Mouse (Mus musculus) skeletal muscle tissue, adult 2 months (tissue): ENCODE results near the gene Rbm11.

Source experiments
- DNase-seq: peaks from one replicate; pipeline ENCODE4 v3.0.0-alpha.2; 2012; ENCODE audit warnings: low read depth, low spot score

Gene Rbm11

DNA sequence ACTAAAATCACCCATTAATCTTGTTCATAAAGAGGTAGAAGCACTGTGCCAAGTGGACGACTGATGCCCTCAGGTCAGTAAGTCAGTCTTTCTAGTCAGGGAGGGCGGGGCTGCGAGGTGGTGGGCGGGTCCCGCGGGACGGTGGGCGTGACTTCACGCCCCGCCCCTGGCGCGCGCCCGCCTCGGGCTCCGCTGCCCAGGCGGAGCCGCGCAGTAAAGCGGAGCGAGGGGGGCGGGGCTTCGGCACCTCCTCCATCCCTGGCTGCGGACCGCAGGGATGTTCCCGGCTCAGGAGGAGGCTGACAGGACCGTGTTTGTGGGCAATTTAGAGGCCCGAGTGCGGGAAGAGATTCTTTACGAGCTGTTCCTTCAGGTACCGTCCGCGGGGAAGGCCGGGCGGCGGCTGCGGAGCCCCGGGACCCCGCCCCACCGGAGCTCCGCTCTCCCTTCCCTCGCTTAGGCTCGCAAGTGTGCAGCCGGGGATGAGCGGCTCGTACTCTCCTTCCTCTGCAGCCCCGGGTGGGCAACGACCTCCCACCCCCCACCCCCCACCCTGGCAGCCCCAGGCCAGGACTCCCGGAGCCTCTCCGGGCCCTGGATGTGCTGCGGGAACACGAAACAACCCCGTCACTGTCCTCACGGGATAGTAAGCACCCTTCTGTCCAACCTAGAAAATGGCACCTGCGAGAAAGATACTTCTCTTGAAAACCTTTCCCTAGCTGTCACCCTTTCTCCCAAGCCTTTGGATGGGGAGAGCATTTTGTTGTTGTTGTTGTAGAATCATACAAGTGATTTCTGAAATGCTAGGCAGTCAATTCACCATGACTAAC is at the start of gene Rbm11:
Gene Rbm11 (plus strand): TSS at position 174 of the 830 bp plus-strand sequence.
- peak; percentile 10 for DNase-seq

DNA sequence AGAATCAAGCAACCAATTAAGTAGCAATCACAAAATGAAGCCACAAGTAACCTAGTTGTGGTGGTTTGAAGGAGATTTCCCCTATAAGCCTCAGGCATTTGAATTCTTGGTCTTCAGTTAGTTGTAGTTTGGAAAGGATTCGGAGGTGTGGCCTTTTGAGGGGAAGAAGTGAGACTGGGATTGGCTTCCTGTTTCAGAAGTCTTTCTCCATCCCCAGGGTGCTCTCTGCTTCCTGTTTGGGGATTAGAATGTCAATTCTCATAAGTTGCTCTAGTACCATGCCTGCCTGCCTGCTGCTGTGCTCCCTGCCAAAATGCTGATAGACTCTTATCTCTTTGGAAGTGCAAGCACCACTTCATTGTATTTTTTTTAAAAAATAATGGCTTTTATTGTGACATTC is 47.3 kb upstream of the Rbm11 start:
- no peak for DNase-seq

DNA sequence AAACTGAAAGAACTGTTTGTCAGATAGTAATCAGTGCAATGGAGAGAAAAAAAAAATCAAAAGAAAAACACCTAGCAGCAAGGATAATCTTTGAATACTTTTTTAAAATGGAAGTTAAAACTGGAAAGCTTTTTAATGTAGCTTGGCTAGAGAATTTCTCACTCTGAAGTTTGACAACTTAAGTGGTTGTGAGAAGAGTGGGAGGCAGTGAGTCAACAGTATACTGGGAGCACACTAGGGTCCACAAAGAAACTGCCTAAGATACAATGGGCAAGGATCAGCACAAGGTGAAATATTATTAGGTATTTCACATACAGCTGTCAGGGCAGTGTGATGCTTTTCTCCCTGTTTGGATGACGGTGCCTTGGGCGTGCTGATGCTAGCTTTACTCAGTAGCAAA is 29.7 kb upstream of the Rbm11 start:
- no peak for DNase-seq

DNA sequence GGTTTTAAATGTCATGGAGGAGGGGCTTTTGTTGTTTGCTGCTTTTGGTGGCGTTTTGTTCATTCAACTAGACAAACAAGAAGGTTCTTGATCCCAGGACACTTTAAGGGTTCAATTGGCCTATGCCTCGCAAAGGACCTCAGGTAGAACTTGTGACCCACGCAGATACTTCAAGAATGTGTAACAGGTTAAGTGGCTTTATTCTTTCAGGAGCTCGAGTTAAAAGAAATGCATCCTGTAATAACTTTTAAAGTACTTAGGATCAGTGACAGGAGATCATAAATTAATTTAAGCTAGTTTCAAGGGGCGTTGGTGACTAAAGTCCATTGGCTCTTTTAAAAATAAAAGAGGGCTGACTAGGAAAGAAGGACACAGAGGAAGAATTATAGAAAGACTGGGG is 10.4 kb upstream of the Rbm11 start:
- no peak for DNase-seq

DNA sequence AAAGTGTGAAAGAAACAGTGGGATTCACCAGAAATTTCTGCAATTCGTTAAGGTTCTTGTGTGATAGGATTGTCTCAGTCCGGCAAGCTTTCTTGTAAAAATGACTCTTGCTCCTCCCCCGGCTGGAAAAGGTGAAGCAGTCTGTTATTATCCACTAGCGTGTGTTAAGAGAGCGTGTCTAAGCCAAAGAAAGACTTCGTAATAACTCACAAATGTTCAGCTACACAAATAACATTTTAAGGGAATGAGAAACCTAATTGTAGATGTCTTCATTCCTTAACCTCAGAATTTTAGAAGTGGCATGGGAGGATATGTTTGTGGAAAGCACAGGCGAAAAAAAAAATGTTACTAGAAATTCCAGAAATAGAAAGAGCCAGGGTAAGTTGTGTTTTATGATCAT is 6.7 kb upstream of the Rbm11 start, which contains the start of gene Lipi:
Gene Lipi (minus strand): TSS at position 101 of the 400 bp plus-strand sequence.
- no peak for DNase-seq

DNA sequence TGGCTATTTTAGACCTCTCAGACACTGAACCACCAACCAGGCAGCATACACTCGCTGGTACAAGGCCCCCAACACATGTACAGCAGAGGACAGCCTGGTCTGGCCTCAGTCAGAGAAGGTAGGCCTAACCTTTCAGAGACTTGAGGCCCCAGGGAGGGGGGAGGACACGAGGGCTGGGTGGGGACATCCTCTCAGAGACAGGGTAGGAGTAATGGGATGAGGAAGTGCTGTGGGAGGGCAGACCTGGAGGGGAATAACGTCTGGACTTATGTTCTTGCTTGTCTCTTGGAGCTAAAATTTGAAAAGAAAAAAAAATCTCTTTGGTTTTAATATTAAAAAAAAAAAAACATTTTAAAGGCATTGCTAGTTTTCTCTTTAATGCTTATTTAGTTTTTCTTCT is 6.2 kb upstream of the Rbm11 start:
- no peak for DNase-seq

DNA sequence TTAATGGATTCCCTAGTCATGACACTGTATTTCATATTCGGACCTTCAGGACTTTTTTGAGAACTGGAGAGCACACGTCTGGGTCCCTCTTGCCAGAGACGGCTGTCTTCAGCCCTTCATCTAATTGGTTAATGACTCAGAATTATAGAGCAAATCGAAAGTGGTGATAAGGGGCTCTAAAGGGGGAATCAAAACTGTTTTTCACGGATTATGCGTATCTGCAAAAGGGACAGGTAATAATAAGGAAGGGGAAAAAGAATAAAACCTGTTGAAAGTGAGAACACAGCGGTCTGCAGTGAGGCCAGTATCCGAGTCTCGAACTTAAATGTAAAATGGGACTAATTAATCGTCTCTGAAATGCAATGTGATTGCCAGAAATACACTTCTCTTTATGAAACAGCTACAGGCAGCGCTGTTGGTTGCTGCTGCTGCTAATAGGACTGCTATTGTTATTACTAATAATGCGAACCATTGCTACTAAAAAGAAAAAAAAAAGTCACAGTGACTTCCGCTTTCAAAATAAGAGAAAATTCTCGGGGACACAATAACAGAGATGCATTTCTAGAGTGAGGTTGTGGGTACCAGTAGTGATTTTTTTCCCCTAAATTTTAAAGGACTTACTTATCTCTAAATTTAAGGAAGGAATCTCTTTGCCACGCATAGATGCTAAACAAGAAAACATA is 998 bp downstream of the Rbm11 start:
- no peak for DNase-seq

DNA sequence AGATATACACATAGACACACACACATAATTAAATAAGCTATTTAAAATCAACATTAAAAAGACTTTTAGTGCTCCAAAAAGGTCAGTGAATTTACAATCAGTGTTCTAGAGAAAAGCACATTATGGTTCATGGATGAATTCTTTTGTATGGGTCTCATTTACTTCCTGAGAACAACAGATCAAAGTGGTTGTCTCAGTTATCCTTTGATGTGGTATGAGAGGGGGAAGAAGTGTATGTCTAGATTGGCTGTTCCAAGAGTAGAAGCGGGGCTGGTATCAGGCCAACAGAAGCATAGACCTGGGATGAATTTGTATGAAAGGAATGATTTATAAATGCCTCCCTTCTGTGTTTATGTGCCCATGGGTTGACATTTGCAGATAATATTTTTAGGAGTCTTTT is 13.8 kb downstream of the Rbm11 start:
- no peak for DNase-seq

DNA sequence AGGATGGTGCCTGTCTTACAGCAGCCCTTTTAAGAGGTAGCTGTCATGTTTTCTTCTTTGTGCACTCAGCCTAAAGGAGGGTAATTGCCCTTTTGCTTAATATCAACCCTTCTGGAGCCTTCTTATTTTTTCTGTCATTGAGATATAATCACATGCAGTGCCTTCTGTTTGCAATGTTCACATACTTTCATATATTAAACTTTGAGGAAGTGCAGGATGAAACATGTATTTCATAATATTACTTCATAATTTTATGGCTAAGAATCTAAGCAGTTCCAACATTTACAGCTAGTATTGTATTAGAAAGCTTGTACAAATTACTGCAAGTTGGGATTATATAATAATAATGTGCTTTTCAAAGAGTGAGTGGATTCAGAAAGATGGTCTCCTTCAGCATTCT is 19.9 kb downstream of the Rbm11 start:
- no peak for DNase-seq

DNA sequence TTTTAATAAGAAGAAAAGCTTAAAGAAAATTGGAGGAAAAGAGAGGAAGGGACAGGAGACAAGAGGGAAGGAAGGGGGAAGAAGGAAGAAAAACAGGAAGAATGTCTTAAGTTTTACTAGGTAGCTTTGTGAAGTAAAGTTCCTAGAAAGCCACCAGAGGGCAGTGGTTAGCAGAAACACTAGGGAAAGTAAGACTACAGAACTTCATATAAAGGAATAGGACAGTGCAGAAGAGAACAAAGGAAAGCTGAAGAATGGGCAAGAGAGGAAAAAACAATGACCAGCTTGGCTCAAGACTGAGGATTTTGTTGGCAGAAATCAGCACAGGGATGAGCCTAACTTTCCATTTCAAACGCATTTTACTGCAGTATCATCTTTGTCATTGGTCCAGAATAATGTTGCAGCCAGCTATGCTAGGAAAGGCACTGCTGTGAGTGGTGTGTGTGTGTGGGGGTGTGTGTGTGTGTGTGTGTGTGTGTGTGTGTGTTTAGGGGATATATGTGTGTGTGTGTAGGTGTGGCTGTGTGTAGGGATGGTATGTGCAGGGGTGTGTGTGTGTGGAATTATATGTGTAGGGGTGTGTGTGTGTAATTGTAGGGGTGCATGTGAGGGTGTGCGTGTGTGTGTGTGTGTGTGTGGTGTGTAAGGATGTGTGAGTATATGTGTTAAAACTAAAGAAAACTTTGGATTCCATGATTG is 25.2 kb downstream of the Rbm11 start:
- no peak for DNase-seq

DNA sequence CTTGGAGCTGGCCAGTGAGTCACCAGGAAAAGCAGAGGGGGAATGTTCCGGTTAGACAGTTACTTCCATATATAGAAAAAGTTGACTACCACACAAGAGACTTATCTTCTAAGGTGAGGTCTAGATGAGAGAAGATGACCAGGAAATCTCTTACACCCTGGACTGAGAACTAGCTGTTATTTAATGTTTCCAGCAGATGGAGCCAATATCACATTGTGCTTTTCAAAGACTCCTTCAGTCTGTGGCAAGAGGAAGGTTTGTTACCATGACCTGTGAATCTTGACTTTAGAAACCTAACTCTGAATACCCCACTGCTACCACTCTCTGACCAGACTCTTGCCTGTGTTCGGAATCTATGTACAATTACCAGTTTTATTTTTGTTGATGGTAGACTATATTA is 35.2 kb downstream of the Rbm11 start:
- DNase-seq = no peak
